Mouse (Mus musculus): Measurements from ENCODE around the gene Scd2. TPM values are rescaled to one million over a fixed set of nuclear protein-coding genes. Genes with fewer than 3 reads are reported as not detected.

Gene Scd2
- total and polyA plus RNA-seq, 2 experiments: 2.2 to 2.9 TPM

DNA sequence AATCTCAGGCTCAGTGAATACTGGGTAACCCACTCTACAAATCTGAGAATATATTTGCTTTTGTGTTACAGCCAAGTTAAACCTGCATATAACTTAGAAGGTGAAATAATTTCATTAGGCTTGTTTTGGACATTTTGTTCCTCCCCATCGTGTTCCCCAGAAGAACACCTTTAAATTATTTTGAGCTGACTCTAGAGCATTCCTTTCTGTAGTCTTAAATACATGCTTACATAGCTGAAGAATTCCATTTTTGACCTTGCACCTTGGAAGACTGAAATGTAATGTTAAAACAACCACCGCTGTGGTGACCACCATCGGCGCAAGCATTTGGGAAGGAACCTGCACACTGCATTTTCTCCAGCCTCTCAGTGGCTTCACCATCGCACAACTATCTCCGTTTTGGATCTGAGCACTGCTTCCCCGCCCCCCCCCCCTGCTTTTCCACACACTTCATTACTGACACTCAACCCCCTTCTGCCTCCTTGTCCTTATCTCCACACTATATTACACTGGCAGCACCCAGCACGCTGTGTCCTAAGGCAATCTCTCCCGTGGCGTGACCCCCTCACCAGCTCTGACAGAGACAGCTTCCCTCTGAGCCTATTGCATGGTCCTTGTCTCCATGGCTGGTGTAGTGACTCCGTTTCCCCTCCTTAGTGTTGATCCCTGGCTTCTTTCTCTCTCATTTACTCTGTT lies 5.9 kb upstream of the Scd2 start:
- H3K9ac ChIP-seq (ENCODE audit: low read depth, low read length): no peak overlapping the region
- no peaks in the 10 kb centered on the region for H3K4me1 ChIP-seq (ENCODE audit: control insufficient read depth, insufficient read depth, low read length)

DNA sequence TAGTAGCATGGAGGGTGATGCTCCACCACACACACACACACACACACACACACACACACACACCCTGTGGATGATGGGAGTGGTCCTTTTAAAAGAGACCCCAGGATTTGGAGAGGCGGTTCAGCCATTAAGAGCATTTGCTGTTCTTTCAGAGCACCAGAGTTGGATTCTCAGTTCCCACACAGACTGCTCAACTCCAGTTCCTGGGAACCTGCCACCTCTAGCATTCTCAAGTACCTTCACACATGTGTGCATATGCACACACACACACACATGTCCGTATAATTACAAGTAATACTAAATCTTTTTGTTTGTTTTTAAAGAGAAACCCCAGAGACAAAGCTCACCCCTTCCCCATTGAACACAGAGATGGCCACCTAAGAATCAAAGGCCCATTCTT lies 1.4 kb upstream of the Scd2 start:
- Histone ChIP-seq H3K36me3 (ENCODE audit: control insufficient read depth, insufficient read depth, low read length) (no peaks in the 10 kb centered on the region), H3K4me1 (ENCODE audit: control insufficient read depth, insufficient read depth, low read length) (no peaks in the 10 kb centered on the region; the same call in 1 of the 2 replicates), H3K27me3 (ENCODE audit: control insufficient read depth, insufficient read depth, low read length) (no peaks in the 10 kb centered on the region; the same call in 1 of the 2 replicates), H3K79me2 (ENCODE audit: control insufficient read depth, insufficient read depth, low read length) (no peaks in the 10 kb centered on the region), H3K4me3 (ENCODE audit: insufficient read depth, low read depth, low read length) (no peak overlapping the region), H3K27ac (replicated peaks; ENCODE audit: insufficient read depth, low read depth, low read length) (no peak overlapping the region), H3K9ac (ENCODE audit: low read depth, low read length) (no peak overlapping the region)
- 91% methylated on average over 2 of the region's 2 CpGs for WGBS
- TF ChIP-seq CTCF (IDR thresholded peaks at IDR 0.05; ENCODE audit: low read depth, low read length) (no peak), POLR2A (IDR thresholded peaks at IDR 0.05; ENCODE audit: extremely low read depth, insufficient read depth, low read length) (no peak)
- no peak for DNase-seq (ENCODE audit: extremely low read depth, low read depth, low spot score)

More for the DNA sequence above, 5.9 kb upstream of the Scd2 start:
- no peaks in the 10 kb centered on the region for H3K36me3 ChIP-seq (ENCODE audit: control insufficient read depth, insufficient read depth, low read length)
- 74% methylated on average over 11 of the region's 11 CpGs for WGBS
- H3K79me2 ChIP-seq (ENCODE audit: control insufficient read depth, insufficient read depth, low read length): no peaks in the 10 kb centered on the region
- no peak for DNase-seq (ENCODE audit: extremely low read depth, low read depth, low spot score)
- H3K27ac ChIP-seq (replicated peaks; ENCODE audit: insufficient read depth, low read depth, low read length): no peak overlapping the region
- TF ChIP-seq CTCF (IDR thresholded peaks at IDR 0.05; ENCODE audit: low read depth, low read length) (no peak), POLR2A (IDR thresholded peaks at IDR 0.05; ENCODE audit: extremely low read depth, insufficient read depth, low read length) (no peak)
- peaks cover 2% of the 10 kb centered on the region; the same call in 1 of the 2 replicates for H3K27me3 ChIP-seq (ENCODE audit: control insufficient read depth, insufficient read depth, low read length)
- H3K4me3 ChIP-seq (ENCODE audit: insufficient read depth, low read depth, low read length): no peak overlapping the region

DNA sequence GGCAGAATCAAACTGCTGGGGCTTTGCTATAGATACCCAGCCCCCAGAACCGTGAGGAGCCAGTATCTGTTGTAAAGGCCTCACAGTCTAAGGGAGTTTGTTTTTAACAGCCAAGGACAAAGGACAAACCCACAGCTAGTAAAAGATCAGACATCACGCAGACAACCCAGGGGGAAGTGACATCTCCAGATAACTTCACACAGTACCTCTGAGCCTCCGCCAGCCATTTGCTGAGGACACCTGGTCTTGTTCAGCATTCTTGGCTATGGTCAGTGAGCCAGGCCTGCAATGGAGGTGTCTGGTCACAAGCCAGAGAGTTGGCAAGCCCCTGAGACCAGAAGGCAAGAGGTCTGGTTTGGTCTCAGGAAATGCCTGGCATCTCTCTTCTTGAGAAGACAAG lies 991 bp upstream of the Scd2 start:
- Histone ChIP-seq H3K4me1 (ENCODE audit: control insufficient read depth, insufficient read depth, low read length) (no peaks in the 10 kb centered on the region; the same call in 1 of the 2 replicates), H3K9ac (ENCODE audit: low read depth, low read length) (no peak overlapping the region), H3K27me3 (ENCODE audit: control insufficient read depth, insufficient read depth, low read length) (no peaks in the 10 kb centered on the region; the same call in 1 of the 2 replicates), H3K36me3 (ENCODE audit: control insufficient read depth, insufficient read depth, low read length) (no peaks in the 10 kb centered on the region), H3K4me3 (ENCODE audit: insufficient read depth, low read depth, low read length) (no peak overlapping the region), H3K27ac (replicated peaks; ENCODE audit: insufficient read depth, low read depth, low read length) (no peak overlapping the region), H3K79me2 (ENCODE audit: control insufficient read depth, insufficient read depth, low read length) (no peaks in the 10 kb centered on the region)
- TF ChIP-seq CTCF (IDR thresholded peaks at IDR 0.05; ENCODE audit: low read depth, low read length) (no peak), POLR2A (IDR thresholded peaks at IDR 0.05; ENCODE audit: extremely low read depth, insufficient read depth, low read length) (no peak)
- no peak for DNase-seq (ENCODE audit: extremely low read depth, low read depth, low spot score)
- WGBS: 79% methylated on average over 3 of the region's 3 CpGs

DNA sequence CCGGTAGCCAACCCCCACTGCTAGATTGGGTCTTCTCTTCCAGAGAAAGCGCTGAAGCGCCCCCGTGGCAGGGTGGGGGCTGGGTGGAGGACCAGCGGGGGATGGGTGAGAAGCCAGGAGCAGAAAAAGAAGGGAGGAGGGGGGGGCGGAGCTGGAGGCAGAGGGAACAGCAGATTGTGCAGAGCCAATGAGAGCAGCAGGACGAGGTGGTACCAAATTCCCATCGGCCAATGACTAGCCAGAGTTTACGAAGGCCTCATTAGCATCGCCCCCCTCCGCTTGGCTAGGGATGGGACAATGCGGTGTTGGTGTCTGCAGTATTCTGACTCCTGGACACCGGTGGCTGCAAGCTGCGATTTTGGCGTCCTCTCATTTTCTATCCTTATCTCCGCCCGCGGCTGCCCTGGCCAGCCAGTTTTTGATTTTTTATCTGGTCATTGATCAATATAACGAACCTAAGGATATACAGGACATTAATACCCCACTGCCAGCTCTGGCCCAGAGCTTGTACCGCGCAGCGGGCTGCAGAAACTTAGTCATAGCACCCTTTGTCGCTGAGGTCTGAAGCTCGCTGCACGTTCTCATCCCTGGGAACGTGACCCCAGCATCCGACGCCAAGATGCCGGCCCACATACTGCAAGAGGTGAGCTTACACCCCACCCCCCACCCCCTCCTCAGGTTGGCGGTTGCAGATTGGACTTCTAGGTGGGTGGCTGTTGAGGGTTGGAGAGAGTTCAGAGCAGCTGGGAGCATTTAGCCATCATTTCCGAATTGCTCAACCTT lies 486 bp downstream of the Scd2 start:
- peak; percentile 53 for DNase-seq (ENCODE audit: extremely low read depth, low read depth, low spot score)
- H3K27me3 ChIP-seq (ENCODE audit: control insufficient read depth, insufficient read depth, low read length): no peaks in the 10 kb centered on the region; the same call in 1 of the 2 replicates
- no peaks in the 10 kb centered on the region; the same call in 1 of the 2 replicates for H3K4me1 ChIP-seq (ENCODE audit: control insufficient read depth, insufficient read depth, low read length)
- peak overlapping the region; percentile 56 for H3K4me3 ChIP-seq (ENCODE audit: insufficient read depth, low read depth, low read length)
- 3% methylated on average over 31 of the region's 31 CpGs for WGBS
- H3K27ac ChIP-seq (replicated peaks; ENCODE audit: insufficient read depth, low read depth, low read length): peak overlapping the region; percentile 33; the same call in 1 of the 2 replicates
- H3K79me2 ChIP-seq (ENCODE audit: control insufficient read depth, insufficient read depth, low read length): no peaks in the 10 kb centered on the region
- H3K36me3 ChIP-seq (ENCODE audit: control insufficient read depth, insufficient read depth, low read length): no peaks in the 10 kb centered on the region
- TF ChIP-seq CTCF (IDR thresholded peaks at IDR 0.05; ENCODE audit: low read depth, low read length) (0 out of 2 replicates have a peak, but pooled peaks have one; percentile 9), POLR2A (IDR thresholded peaks at IDR 0.05; ENCODE audit: extremely low read depth, insufficient read depth, low read length) (0 out of 2 replicates have a peak, but pooled peaks have one; percentile 7)
- H3K9ac ChIP-seq (ENCODE audit: low read depth, low read length): peak overlapping the region; percentile 26

DNA sequence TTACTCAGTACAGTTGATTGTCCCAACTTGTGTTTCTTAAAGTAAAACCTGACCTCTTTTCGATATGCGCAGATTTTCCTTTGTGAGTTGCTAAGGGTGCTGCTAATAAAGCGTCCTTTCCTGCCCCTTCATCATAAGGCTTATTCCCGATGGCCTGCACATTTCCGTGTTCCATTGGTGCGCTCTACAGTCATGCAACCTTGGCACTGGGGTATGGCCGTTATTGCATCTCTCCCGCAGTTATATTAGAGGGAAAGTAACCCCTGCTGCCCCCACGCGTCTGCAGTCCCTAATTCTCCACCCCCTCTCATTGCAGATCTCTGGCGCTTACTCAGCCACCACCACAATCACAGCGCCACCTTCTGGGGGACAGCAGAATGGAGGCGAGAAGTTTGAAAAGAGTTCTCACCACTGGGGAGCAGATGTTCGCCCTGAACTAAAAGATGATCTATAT lies 1.1 kb downstream of the Scd2 start:
- Histone ChIP-seq H3K36me3 (ENCODE audit: control insufficient read depth, insufficient read depth, low read length) (no peaks in the 10 kb centered on the region), H3K79me2 (ENCODE audit: control insufficient read depth, insufficient read depth, low read length) (no peaks in the 10 kb centered on the region), H3K4me1 (ENCODE audit: control insufficient read depth, insufficient read depth, low read length) (no peaks in the 10 kb centered on the region; the same call in 1 of the 2 replicates), H3K27ac (replicated peaks; ENCODE audit: insufficient read depth, low read depth, low read length) (no peak overlapping the region), H3K9ac (ENCODE audit: low read depth, low read length) (no peak overlapping the region), H3K4me3 (ENCODE audit: insufficient read depth, low read depth, low read length) (peak overlapping the region; percentile 38), H3K27me3 (ENCODE audit: control insufficient read depth, insufficient read depth, low read length) (no peaks in the 10 kb centered on the region; the same call in 1 of the 2 replicates)
- WGBS: 3% methylated on average over 14 of the region's 14 CpGs
- TF ChIP-seq CTCF (IDR thresholded peaks at IDR 0.05; ENCODE audit: low read depth, low read length) (peak; percentile 83), POLR2A (IDR thresholded peaks at IDR 0.05; ENCODE audit: extremely low read depth, insufficient read depth, low read length) (no peak)
- DNase-seq (ENCODE audit: extremely low read depth, low read depth, low spot score): peak; percentile 27

Measured in liver, adult 2 months (tissue).